Mouse (Mus musculus) limb, embryonic 15.5 days (tissue): ENCODE measurements around the gene A630095N17Rik. TPM values are rescaled to one million over a fixed set of nuclear protein-coding genes. Genes with fewer than 3 reads are reported as not detected.

Experiments used
- ATAC-seq: fragments of 200-750 bp; cut with Nextera tagmentation; 2 replicates; pipeline ENCODE4 v1.8.0; 2017; ENCODE audit warnings: low read depth, moderate TSS enrichment; ENCODE audit not compliant: insufficient number of reproducible peaks, low FRiP score, low TSS enrichment
- H3K27ac ChIP-seq: fragments of 300-500 bp; sonication (generic); 2 replicates; pipeline ENCODE4 v1.5.1; 2015; ENCODE audit warnings: moderate library complexity, mild to moderate bottlenecking, inconsistent platforms
- H3K27me3 ChIP-seq: fragments of 300-500 bp; sonication (generic); 2 replicates; pipeline ENCODE4 v1.6.1; 2015; ENCODE audit warnings: inconsistent platforms
- H3K36me3 ChIP-seq: fragments of 300-500 bp; sonication (generic); 2 replicates; pipeline ENCODE4 v1.6.1; 2015; ENCODE audit warnings: inconsistent platforms
- H3K4me1 ChIP-seq: fragments of 300-500 bp; sonication (generic); 2 replicates; pipeline ENCODE4 v1.6.1; 2015; ENCODE audit warnings: inconsistent platforms
- H3K4me2 ChIP-seq: fragments of 300-500 bp; sonication (generic); 2 replicates; pipeline ENCODE4 v1.6.1; 2015; ENCODE audit warnings: mild to moderate bottlenecking, inconsistent platforms
- H3K4me3 ChIP-seq: fragments of 300-500 bp; sonication (generic); 2 replicates; pipeline ENCODE4 v1.5.1; 2015; ENCODE audit warnings: mild to moderate bottlenecking, inconsistent platforms
- H3K9ac ChIP-seq: fragments of 300-500 bp; sonication (generic); 2 replicates; pipeline ENCODE4 v1.6.1; 2015; ENCODE audit warnings: inconsistent platforms
- H3K9me3 ChIP-seq: fragments of 300-500 bp; sonication (generic); 2 replicates; pipeline ENCODE4 v1.6.1; 2016; ENCODE audit warnings: inconsistent platforms
- WGBS: fragments of 180-500 bp; shearing (Covaris S2); methylation state at CpG from one replicate; pipeline ENCODE4 v1.1.7; 2015; 5-methylcytosine and 5-hydroxymethylcytosine counted together
- polyA plus RNA-seq: library from polyadenylated mRNA; unstranded; fragments of >200 nt; fragmentation: Nextera tagmentation; extraction: Ambion mirVana; gene quantifications from 2 replicates; pipeline ENCODE4 v1.2.1, GENCODE M21; 2015

A630095N17Rik gene
- polyA plus RNA-seq, 1 experiment from 2014 or later: not detected

DNA sequence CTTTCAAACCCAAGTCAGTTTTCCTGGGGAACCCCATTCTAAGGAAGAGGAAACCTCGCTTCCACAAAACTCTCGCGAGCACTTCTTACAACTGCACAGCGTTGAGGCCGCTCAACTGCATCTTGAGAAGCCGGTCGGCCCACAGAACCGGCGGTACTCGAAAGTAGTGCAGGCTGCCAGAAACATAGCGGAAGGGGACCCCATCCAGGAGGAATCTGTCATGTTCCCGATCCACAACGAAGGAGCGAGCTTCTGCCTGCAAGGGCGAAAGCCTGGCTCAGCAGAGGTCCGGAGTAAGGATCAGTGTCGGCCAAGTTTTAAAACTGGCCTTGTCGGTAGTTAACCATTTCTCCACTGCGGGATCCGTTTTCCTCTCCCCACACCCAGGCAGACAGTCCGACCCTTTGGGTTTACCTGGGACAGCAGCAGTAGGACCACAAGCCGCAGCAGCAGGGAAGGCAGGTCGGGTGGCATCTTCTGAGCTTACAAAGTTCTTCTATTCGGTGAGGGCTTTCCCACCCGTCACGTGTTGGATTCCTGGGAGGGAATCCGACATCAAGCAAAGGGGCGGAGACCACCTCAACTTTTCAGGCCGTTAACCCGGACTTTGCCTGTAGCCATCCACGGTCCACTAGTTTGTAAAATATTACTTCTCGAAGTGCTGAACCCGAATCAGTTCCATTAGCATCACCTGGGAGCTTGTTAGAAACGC lies 22.8 kb downstream of the A630095N17Rik start:
- Histone ChIP-seq H3K27me3 (no peaks in the 10 kb centered on the region), H3K4me3 (peak overlapping the region; percentile 51), H3K27ac (peak overlapping the region; percentile 74), H3K4me1 (peaks cover 40% of the 10 kb centered on the region), H3K4me2 (peak overlapping the region; percentile 85), H3K36me3 (peaks cover 24% of the 10 kb centered on the region), H3K9ac (peak overlapping the region; percentile 55), H3K9me3 (no peaks in the 10 kb centered on the region)
- WGBS: 9% methylated on average over 34 of the region's 34 CpGs
- no peak for ATAC-seq

DNA sequence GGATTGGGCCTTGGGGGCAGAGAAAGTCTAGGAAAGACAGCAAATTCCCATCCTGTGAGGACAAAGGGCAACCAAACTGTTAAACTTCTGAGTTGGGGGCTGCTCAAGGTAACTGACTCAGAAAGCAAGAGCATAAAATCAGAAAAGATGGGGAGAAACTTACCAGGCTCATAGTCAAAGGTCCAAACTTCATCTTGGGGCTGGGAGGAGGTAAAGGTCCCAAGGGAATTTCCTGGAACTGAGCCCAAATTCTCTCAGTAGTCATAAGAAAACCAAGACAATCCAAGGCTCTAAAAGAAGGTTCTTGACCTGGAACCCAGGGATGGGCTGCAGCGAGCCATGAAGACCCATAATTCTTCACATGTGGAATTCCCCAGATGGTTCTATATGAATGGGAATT lies 30.7 kb downstream of the A630095N17Rik start:
- whole genome bisulfite sequencing: 92% methylated on average over 1 of the region's 1 CpGs
- H3K9me3 ChIP-seq: no peaks in the 10 kb centered on the region
- no peaks in the 10 kb centered on the region for H3K27me3 ChIP-seq
- H3K36me3 ChIP-seq: peaks cover 52% of the 10 kb centered on the region
- no peak overlapping the region for H3K27ac ChIP-seq
- H3K4me3 ChIP-seq: no peak overlapping the region
- ATAC-seq: no peak
- no peak overlapping the region for H3K4me2 ChIP-seq
- H3K4me1 ChIP-seq: no peaks in the 10 kb centered on the region
- no peak overlapping the region for H3K9ac ChIP-seq

DNA sequence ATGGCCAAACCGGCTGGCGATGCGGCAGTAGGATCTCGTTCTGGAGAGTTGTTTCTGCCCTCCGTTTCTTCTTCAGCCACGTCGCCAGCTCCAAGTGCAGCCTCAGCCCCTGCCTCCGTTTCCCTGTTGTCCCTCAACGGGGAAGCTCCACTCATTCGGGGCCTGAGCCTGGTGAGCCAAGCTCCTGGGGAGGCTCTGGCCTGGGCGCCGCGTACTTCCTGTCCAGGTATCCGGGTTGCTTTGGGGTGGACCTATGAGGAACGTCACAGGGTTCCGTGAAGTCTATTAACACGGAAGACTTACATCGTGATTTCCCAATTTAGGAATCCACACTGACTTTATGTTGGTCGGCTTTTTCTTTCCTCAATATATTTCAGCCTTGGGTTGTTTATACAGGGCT lies 39.5 kb downstream of the A630095N17Rik start:
- H3K27me3 ChIP-seq: no peaks in the 10 kb centered on the region
- ATAC-seq: no peak
- H3K4me2 ChIP-seq: peak overlapping the region; percentile 86
- H3K9me3 ChIP-seq: no peaks in the 10 kb centered on the region
- WGBS: under 1% methylated on average over 19 of the region's 19 CpGs
- peak overlapping the region; percentile 85 for H3K9ac ChIP-seq
- peaks cover 22% of the 10 kb centered on the region for H3K4me1 ChIP-seq
- peak overlapping the region; percentile 94 for H3K27ac ChIP-seq
- peak overlapping the region; percentile 79 for H3K4me3 ChIP-seq
- H3K36me3 ChIP-seq: peaks cover 36% of the 10 kb centered on the region

DNA sequence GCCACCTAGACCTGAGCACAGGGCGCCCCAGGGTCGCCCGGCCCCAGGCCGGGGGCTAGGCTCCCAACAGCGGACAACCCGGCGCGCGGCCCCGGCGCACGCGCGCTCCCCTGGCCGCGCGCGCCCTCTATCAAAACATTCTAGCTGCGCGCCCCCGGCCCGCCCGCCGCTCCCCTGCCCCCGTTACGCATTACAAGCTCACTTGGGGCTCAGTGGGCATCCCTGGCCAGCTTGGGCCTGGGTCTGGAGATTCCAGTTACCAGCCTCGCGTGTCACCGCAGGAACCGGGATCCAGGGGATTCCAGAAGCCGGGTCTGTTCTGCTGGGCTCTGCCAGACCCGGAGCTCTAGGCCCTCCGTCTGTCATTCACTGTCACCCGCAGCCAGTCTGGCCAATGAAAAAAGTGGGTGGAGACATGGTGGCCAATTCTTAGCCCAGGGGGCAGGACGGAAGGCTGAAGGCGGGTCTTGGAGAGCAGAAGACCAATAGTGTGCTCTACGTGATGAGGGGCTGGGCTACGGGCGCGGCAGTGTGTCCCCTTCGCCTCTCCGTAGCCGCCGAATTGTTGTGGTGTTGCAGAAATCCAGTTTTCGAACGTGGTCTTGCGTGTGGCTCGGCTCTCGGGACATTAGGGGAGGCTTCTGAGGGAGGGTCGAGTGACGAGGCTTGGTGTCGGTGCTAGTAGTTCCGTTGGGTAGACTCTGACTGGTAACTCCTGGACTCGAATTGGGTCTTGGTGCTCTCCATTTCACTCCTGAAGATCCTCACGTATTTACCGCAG lies 40.1 kb downstream of the A630095N17Rik start, which contains the start of the genes Ankzf1 and Atg9a:
Gene Ankzf1 (plus strand): TSS at position 530 of the 781 bp plus-strand sequence.
Gene Atg9a (minus strand): TSS at position 575 of the 781 bp plus-strand sequence.
- peak within 1 kb of the TSS; percentile 86 for H3K4me2 ChIP-seq
- no peaks in the 10 kb centered on the region for H3K27me3 ChIP-seq
- peaks cover 38% of the 10 kb centered on the region for H3K36me3 ChIP-seq
- ATAC-seq: peak; percentile 98
- H3K4me1 ChIP-seq: peaks cover 22% of the 10 kb centered on the region
- peak within 1 kb of the TSS; percentile 79 for H3K4me3 ChIP-seq
- H3K27ac ChIP-seq: peak within 1 kb of the TSS; percentile 94
- no peaks in the 10 kb centered on the region for H3K9me3 ChIP-seq
- whole genome bisulfite sequencing: under 1% methylated on average over 55 of the region's 56 CpGs
- H3K9ac ChIP-seq: peak within 1 kb of the TSS; percentile 85

DNA sequence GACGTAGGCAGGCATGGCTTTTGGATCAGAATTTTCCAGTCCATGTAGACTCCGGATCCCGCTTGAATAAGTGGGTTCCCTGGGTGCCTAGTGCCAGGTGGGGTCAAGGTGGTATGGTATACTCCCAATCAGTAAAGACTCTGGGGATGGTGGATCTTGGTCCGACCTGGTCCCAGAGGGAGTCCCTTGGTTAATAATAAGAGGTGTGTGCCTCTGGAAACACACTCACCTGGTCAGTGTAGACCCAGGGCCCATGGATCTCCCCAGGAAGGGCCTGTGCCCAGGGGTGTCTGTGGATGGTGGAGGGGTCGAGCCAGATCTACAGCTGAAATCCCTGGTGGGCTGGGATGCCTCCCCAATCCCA lies 40.7 kb downstream of the A630095N17Rik start:
- Histone ChIP-seq H3K27me3 (no peaks in the 10 kb centered on the region), H3K36me3 (peaks cover 38% of the 10 kb centered on the region), H3K4me1 (peaks cover 22% of the 10 kb centered on the region), H3K27ac (peak overlapping the region; percentile 94), H3K9ac (peak overlapping the region; percentile 85), H3K4me2 (peak overlapping the region; percentile 86), H3K9me3 (no peaks in the 10 kb centered on the region), H3K4me3 (peak overlapping the region; percentile 79)
- no peak for ATAC-seq
- WGBS: 38% methylated on average over 5 of the region's 5 CpGs

DNA sequence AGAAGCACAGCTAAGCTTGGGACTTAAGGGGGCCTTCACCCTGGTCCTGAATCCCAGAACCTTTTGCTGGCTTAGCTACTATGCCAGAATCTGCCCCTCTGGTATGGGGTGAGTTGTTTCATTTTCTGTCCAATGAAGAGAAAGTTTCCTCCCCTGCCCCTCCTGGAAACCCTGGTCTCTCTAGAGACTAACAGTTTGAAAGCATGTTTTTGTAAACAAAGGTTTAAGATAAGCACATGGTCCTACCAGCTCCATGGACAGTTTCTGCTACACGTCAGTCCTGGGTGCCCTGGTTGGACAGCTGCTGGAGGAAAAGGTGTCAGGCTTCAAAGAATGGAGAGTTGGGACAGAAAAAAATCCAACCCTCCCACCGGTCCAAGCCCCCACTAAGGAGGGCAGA lies 41.3 kb downstream of the A630095N17Rik start:
- Histone ChIP-seq H3K27me3 (no peaks in the 10 kb centered on the region), H3K4me3 (no peak overlapping the region), H3K27ac (no peak overlapping the region), H3K36me3 (peaks cover 38% of the 10 kb centered on the region), H3K4me1 (peaks cover 22% of the 10 kb centered on the region), H3K9ac (no peak overlapping the region), H3K9me3 (no peaks in the 10 kb centered on the region), H3K4me2 (peak overlapping the region; percentile 86; the same call in 1 of the 2 replicates)
- ATAC-seq: no peak
- 57% methylated on average over 2 of the region's 2 CpGs for WGBS

- H3K9ac ChIP-seq: no peak overlapping the region
- 84% methylated on average over 2 of the region's 2 CpGs for WGBS
- peaks cover 52% of the 10 kb centered on the region for H3K36me3 ChIP-seq
- no peak for ATAC-seq
- H3K9me3 ChIP-seq: no peaks in the 10 kb centered on the region
- no peak overlapping the region for H3K4me3 ChIP-seq
- H3K4me2 ChIP-seq: no peak overlapping the region
- H3K27me3 ChIP-seq: no peaks in the 10 kb centered on the region
- H3K27ac ChIP-seq: no peak overlapping the region
- peaks cover 16% of the 10 kb centered on the region for H3K4me1 ChIP-seq
These were observed 43.9 kb downstream of the A630095N17Rik start for GRCm38 (mm10) chr1:75187914-75188483.

DNA sequence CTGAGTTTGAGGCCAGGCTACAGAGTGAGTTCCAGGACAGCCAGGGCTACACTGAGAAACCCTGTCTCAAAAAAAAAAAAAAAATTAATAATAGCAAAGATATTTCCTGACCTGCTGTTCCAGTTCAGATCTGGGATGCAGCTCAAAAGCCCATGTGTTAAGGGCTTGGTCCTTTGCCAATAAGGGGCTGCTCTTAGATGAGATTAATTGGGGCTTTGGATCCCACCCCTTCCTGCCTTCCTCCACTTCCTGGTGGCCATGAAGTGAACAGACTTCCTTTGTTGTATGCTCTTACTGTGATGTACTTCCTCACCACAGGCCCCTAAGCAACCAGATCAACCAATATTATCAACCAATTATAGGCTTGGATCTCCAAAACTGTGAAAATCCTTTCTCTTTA lies 44.8 kb downstream of the A630095N17Rik start:
- ATAC-seq: no peak
- Histone ChIP-seq H3K4me1 (peaks cover 14% of the 10 kb centered on the region), H3K27ac (no peak overlapping the region), H3K4me3 (no peak overlapping the region), H3K9ac (no peak overlapping the region), H3K27me3 (no peaks in the 10 kb centered on the region), H3K4me2 (no peak overlapping the region), H3K36me3 (peaks cover 60% of the 10 kb centered on the region), H3K9me3 (no peaks in the 10 kb centered on the region)

DNA sequence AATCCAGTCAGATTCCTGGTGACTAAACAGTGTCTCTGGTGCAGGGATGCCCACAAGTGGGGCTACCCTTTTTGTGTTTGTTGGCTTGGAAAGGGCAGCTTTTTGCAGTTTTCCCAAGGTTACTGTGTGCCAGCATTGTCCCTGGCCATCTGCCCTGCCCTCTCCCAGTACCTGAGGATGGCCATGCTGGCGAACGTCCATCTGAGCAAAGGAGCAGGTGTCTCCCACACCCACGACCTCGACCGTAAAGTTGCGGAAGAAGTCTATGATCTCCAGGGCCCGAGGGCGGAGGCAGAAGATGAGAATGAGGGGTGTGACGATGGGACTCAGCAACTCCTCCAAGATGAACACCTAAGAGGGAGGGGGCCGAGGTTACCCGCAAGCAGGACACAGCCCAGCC lies 46.4 kb downstream of the A630095N17Rik start:
- Histone ChIP-seq H3K9ac (no peak overlapping the region), H3K27ac (no peak overlapping the region), H3K36me3 (peaks cover 67% of the 10 kb centered on the region), H3K4me1 (peaks cover 8% of the 10 kb centered on the region), H3K4me2 (no peak overlapping the region), H3K27me3 (no peaks in the 10 kb centered on the region), H3K9me3 (no peaks in the 10 kb centered on the region), H3K4me3 (no peak overlapping the region)
- no peak for ATAC-seq
- 88% methylated on average over 11 of the region's 11 CpGs for WGBS

DNA sequence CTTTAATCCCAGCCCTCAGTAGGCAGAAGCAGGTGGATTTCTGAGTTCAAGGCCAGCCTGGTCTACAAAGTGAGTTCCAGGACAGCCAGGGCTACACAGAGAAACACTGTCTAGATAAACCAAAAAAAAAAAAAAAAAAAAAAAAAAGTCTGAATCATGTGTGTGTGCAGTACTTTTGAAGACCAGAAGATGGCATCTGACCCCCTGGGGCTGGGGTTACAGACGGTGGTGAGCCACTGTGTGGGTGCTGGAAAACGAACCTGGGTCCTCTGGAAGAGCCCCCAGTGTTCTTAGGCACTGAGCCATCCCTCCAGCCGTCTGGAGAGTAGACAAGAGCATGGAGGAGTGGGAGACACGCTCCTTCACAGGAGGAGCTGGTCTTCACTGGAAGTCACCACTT lies 49.7 kb downstream of the A630095N17Rik start:
- Histone ChIP-seq H3K9ac (no peak overlapping the region), H3K9me3 (no peaks in the 10 kb centered on the region), H3K4me1 (peaks cover 19% of the 10 kb centered on the region), H3K4me2 (no peak overlapping the region), H3K27ac (no peak overlapping the region), H3K27me3 (no peaks in the 10 kb centered on the region), H3K36me3 (peaks cover 59% of the 10 kb centered on the region), H3K4me3 (no peak overlapping the region)
- 71% methylated on average over 4 of the region's 4 CpGs for WGBS
- no peak for ATAC-seq

- no peak for ATAC-seq
- 92% methylated on average over 4 of the region's 4 CpGs for WGBS
- Histone ChIP-seq H3K9ac (no peak overlapping the region), H3K36me3 (peaks cover 53% of the 10 kb centered on the region), H3K4me3 (no peak overlapping the region), H3K27ac (no peak overlapping the region), H3K9me3 (no peaks in the 10 kb centered on the region), H3K4me1 (peaks cover 19% of the 10 kb centered on the region), H3K4me2 (no peak overlapping the region), H3K27me3 (no peaks in the 10 kb centered on the region)
These were observed 50.5 kb downstream of the A630095N17Rik start for GRCm38 (mm10) chr1:75181377-75181870.

DNA sequence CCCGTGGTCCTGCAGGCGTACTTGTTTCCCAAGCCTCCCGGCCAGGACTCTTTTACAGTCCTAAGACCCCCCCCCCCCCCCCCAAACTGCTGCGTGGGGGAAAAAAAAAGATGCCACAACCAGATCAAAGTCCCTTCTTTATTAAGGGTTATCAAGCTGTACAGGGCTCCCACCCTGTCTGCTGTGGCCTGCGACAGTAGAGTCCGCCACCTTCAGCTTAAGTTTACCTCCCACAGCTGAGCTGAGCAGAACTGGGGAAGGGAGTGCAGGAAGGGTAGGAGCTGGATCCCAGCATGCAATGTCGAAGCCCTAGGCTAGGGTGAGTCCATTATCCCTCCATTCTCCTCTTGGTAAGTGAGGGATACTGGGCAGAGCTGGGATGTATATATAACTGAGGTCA lies 51.2 kb downstream of the A630095N17Rik start:
- H3K27ac ChIP-seq: no peak overlapping the region
- WGBS: 40% methylated on average over 7 of the region's 7 CpGs
- no peak overlapping the region for H3K9ac ChIP-seq
- no peaks in the 10 kb centered on the region for H3K27me3 ChIP-seq
- H3K4me3 ChIP-seq: peak overlapping the region; percentile 53
- peaks cover 19% of the 10 kb centered on the region for H3K4me1 ChIP-seq
- peaks cover 53% of the 10 kb centered on the region for H3K36me3 ChIP-seq
- H3K9me3 ChIP-seq: no peaks in the 10 kb centered on the region
- H3K4me2 ChIP-seq: peak overlapping the region; percentile 89
- no peak for ATAC-seq
